Mouse (Mus musculus): Measurements from ENCODE around the gene Aldh1l1.
A peak's percentile ranks its signal among the peaks of the same experiment; 100 is the strongest.

Gene Aldh1l1

DNA sequence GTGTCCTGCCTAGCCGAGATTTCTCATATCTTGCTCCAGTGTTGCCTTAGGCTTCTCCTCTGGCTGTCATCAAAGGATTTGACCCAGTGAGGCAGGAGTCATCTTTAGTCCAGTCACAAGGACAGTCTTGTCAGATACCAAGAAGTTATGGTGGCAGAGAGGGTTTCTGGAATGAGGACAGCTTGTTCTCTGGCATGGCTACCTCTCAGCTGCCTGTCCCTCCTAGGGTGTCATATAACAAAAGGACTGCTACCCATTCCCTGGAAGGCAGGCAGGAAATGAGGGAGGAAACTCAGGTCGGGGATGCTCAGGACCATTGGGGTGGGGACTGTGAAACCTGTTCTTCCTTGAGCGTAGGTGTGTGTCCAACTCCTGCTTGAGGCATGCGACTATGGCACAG, 14.1 kb upstream of the Aldh1l1 start:
- DNase-seq (ENCODE audit: low spot score in 2 of 2): no peak

- no peak for DNase-seq (ENCODE audit: low spot score in 2 of 2)
These were observed 13.5 kb upstream of the Aldh1l1 start for GRCm38 (mm10) chr6:90472697-90473096.

DNA sequence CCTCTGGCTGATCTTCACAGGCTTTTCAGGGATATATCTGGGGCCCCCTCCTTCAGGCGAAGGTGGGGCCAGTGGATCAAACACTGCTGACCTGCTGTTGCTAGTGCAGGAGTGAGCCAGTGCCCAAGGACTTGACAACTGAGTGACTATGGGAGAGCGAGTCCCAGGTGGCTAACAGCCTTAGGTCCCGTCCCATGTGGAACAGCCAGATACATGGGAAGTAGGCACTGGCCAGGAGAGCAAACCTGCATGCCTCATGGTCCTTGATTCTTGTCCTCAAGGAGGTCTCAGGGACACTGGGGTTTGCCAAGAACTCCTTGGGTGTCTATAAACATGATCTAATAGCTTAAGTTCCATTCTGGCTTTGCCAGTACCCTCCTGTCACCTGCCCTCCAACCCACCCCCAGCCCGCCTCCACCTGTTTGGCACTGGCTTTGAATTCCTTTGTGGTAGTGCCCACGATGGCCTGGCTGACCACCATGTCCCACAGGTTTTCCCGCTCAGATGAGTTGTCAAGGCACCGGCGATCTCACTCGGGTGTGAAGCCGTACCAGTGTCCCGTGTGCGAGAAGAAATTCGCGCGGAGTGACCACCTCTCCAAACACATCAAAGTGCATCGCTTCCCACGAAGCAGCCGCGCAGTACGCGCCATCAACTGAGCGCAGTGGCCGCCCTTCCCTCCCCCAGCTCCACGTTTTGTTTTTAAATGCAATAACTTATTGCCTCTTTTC, 12.4 kb upstream of the Aldh1l1 start:
- no peak for DNase-seq (ENCODE audit: low spot score in 2 of 2)

DNA sequence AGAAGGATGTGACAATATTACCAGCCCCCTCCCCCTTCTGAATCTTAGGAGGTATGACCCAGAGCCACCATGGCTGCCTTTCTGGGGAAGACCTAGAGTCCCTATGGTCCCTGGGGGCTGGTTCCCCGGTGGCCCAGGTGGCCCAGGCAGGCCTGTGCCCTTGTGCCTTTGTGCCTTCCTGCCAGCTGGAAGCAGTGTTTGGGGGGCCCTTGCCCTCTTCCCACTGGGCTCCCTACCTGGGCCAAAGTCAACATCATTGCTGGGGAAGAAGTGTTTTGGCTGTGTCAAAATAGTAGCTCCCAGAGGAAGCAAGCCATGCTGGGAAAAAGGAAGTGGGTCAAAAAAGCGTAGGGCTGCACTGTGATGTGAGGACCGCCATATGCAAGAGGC, 11.9 kb upstream of the Aldh1l1 start:
- no peak for DNase-seq (ENCODE audit: low spot score in 2 of 2)

GRCm38 (mm10) chr6:90475176-90475853, 10.9 kb upstream of the Aldh1l1 start:
- no peak for DNase-seq (ENCODE audit: low spot score in 2 of 2)

GRCm38 (mm10) chr6:90475854-90476212, 10.4 kb upstream of the Aldh1l1 start:
- no peak for DNase-seq (ENCODE audit: low spot score in 2 of 2)

- peak; percentile 57 to 69 for DNase-seq (ENCODE audit: low spot score in 2 of 2)
These were observed 9.2 kb upstream of the Aldh1l1 start for GRCm38 (mm10) chr6:90476941-90477518.

- no peak for DNase-seq (ENCODE audit: low spot score in 2 of 2)
These were observed 2.0 kb upstream of the Aldh1l1 start for GRCm38 (mm10) chr6:90484249-90484648.

DNA sequence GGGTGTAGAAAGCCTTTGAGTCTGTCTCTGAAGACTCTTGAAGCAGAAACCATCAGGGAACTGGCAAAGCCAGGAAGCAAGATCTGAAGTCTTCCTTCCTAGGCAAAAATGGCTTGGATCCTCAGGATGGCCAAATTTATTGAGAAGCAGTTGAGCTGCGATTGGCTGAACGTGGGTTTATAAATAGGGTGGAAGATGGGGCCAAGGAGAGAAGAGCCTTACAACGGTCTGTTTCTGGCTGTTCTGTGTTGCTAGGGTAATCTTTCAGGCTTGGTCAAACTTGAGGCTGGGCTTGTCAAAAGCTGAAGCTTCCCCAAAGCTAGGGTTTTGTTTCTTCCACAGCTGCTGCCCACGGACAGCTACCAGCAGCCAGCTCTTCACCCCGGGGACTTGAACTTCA, 1.4 kb upstream of the Aldh1l1 start:
- peak; percentile 47 to 79 for DNase-seq (ENCODE audit: low spot score in 2 of 2)

DNA sequence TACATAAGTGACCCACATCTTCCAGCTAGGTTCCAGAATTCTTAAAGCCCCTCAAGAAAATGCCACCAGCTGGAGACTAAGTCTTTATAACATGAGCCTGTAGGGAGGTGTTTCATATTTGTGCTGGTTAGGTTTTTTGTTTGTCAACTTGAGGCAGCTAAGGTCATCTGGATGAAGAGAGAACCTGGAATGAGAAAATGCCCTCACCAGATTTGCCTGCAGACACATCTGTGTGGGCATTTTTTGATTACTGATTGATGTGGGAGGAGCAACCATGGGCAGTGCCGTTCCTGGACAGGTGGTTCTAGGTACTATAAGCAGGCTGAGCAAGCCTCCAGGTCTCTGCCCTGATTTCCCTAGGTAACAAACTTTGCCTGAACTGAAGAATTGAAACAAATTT, 1.3 kb downstream of the Aldh1l1 start:
- DNase-seq (ENCODE audit: low spot score in 2 of 2): no peak

- DNase-seq (ENCODE audit: low spot score in 2 of 2): no peak
These were observed 3.3 kb downstream of the Aldh1l1 start for GRCm38 (mm10) chr6:90489532-90489931.

GRCm38 (mm10) chr6:90490976-90491375, 4.7 kb downstream of the Aldh1l1 start:
- DNase-seq (ENCODE audit: low spot score in 2 of 2): peak; percentile 64 to 80

DNA sequence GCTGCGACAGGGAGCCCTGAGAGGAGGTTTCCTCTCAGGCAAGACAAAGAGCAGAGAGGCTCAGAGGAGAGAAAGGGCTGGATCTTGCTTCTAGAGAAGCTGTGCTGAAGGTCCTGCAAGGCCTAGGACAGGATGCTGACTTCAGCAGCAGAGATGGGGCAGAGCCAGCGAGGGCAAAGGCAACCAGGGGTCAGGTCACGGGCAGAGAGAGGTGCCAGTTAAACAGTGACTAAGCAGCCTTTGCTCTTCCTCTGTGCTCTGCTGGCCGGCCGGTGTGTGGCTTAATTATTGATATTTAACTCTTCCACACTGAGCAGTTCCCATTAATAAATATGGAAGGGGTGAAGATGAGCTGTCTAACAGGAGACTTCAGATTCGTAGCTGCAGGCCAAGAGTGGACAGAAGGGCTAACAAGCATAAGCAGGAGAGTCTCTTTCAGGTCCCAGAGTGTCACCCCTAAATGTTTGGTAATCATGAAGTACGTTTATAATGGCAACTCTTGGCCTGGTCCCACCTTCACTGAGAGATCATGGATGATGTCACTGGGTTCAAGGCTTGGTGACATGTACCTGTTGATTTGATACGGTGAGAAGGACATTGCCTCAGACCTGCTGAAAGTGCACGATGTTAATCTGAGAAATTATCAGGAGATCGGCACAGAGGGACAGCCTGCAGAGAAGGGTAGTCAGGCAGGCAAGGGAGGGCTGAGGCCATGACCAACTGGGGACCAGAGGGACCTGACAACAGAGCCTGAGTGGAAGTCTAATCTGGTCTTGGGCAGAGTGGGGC, 5.9 kb downstream of the Aldh1l1 start:
- no peak for DNase-seq (ENCODE audit: low spot score in 2 of 2)

- no peak for DNase-seq (ENCODE audit: low spot score in 2 of 2)
These were observed 7.9 kb downstream of the Aldh1l1 start for GRCm38 (mm10) chr6:90494155-90494554.

- DNase-seq (ENCODE audit: low spot score in 2 of 2): no peak
These were observed 8.3 kb downstream of the Aldh1l1 start for GRCm38 (mm10) chr6:90494566-90494965.

DNA sequence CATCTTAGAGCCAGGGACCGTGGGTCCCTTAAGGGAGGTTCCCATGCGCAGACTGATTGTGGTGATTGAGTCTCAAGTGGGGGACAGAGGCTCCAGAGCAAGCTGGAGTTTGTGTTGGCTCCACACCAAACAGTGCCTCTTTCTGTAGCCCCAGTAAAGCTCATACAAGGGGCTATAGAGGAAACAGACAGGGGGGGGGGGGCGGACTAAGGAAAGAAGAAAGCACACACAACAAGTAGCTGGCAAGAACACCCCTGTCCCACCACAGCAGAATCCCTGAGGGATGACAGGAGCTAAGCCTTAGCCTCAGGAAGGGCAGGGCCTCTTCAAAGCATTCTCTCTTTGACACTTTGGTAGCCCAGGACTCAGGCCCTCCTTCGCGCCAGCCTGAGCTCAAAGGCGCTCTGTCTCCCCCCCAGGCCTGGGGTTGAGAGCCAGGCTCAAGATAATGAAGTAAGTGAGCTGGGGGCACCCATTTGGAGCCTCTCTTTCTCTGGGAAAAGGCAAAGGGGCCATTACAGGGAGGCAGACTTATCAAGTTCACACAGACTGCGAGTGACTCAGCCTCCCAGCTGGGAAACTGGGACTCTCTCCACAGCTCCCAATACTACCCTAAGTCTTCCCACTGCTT, 9.2 kb downstream of the Aldh1l1 start:
- DNase-seq (ENCODE audit: low spot score in 2 of 2): peak; percentile 59 to 74

- no peak for DNase-seq (ENCODE audit: low spot score in 2 of 2)
These were observed 10.0 kb downstream of the Aldh1l1 start for GRCm38 (mm10) chr6:90496217-90496616.

DNA sequence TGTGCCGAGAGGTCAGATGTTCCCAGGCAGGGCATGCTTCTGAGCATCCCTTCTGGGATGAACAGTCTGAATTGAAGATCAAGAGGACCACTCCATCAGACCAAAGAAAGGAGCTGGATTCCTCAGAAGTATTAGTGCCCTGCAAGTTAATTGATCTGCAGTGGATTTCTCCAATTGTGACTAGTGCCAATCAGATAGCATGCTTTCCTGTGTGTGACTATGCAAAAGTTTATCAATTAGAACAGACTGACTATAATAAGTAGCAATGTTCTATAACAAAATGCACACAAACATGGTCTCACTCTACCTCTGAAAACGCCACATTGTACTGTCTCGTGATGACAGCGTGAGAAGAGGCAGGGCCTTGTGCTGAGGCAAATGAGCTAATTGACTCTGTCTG, 13.3 kb downstream of the Aldh1l1 start:
- no peak for DNase-seq (ENCODE audit: low spot score in 2 of 2)

DNA sequence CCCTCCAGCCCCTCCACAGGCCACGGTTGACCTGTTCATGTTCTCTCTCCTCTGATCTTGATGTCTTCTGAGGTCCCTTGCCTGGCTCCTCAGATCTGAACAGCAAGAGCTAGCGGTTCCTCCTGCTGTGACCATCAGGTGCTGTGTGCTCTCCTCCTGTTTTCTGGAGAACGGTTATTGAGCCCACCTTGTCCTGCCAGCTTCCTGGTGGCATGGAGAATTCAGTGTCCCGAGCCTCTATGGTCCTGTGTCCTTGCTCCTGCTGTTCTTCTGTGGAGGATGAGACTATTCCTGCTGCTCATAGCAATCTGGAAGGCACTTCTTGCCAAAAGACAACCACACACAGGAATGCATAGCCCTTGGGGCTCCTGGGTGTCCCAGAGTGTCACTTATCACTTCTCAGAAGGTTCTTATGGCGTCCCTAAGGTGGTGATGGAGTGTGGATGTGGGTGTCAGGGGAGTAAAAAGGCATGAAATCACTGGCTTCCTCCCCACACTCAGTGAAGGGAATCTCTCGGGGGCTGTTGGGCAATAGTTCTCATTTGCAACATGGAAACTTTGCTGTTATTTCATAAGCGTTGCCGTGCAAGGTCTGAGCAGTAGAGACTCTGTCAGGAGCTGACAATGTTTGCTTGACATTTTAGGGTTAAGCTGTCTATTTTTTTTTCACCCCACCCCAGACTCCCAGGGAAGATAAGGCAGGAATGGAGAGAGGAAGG, 15.2 kb downstream of the Aldh1l1 start:
- DNase-seq (ENCODE audit: low spot score in 2 of 2): no peak

DNA sequence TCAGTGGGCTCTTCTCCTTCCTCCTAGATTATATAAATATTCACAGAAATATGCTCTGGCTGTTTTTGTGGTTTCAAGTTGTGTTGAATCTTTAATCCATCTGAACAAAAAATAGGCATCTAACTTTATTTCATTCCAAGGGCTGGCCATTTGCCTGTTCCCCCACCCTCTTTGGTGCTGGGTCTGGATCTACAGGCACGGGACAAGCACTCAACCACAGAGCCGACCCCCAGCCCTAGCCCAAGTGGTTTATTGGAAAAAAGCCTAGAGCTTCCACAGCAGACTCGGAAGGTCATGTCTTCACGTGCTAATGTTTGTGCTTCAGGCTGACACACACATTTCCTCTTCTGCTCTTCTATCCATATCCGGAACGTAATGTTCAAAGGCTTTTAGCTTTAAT, 19.7 kb downstream of the Aldh1l1 start:
- peak; percentile 40 to 47 for DNase-seq (ENCODE audit: low spot score in 2 of 2)

DNA sequence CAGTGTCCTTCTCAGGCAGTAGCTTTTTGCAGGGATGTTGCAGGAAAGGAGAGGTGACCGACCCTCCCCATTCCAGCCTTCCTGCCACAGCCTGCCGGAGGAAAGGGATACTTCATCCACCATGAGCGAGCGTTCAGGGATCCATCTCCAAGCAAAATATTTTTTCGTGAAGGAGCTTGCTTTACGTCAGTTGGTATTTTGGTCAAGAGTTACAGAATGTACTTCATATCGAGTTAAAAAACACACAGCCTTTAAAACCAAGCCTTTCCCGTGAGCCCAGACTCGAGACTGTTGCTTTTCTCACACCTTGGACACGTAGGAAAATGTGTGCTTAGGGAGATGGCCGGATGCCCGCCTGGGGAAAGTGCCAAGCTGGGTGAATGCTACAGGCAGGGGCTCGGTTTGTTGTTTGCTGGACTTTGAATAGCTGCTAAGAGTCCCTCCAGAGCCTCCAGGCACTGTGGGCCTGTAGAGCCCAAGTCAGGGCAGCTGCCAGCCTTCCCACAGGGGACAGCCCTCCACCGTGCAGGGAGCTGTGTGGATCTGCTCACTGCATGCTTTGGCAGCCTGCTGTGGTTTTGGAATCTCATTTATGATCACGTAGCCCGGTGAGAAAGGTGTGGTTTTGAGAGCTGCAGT, 20.6 kb downstream of the Aldh1l1 start:
- DNase-seq (ENCODE audit: low spot score in 2 of 2): peak; percentile 93 to 94

Data from right cerebral cortex, postnatal 10 days (tissue).